Mouse (Mus musculus): Measurements from ENCODE around the gene Kcna2. TPM values are rescaled to one million over a fixed set of nuclear protein-coding genes. Genes with fewer than 3 reads are reported as not detected.

The Kcna2 gene
- total RNA-seq (2015; ENCODE audit: low replicate concordance) (2.1 and 2.5 TPM in 2 replicates), total RNA-seq (2017; ENCODE audit: low replicate concordance) (0.61 and 1.5 TPM in 2 replicates)

DNA sequence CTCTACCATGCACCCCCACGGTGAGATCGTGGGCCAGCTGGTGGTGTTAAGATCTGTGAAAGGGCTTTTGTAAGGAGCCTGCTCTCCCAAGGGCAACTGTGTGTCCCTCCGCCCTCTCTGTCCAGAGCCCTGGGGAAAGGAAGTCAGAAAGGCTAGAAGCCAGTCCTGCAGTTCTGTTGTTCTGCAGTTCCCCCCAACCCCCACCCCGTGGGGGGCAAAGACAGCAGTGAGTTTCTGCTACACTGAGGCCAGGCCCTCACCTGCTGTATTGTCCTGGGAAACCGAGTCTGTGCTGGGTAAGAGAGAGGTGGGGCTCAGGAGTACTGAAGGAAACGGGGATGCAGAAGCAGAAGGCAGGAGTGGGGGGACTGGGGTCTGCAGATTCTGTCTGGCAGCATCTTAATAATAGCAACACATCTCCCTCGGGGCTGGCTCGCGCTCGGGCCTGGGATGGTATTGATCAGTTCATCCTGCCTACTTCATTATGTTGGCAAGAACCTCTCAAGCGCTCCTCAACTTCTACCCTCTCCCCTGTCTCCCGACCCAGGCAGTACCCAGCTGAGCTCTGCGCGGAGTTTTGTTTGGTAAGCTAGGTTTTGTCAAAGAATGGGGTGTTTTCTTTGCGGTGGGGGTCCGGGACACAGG, at the start of gene Kcna2:
Gene Kcna2, plus strand, starts transcription at position 336 of the 645 bp plus-strand sequence.
- no peak for ATAC-seq (replicated peaks; ENCODE audit: low FRiP score, poor library complexity, severe bottlenecking)

DNA sequence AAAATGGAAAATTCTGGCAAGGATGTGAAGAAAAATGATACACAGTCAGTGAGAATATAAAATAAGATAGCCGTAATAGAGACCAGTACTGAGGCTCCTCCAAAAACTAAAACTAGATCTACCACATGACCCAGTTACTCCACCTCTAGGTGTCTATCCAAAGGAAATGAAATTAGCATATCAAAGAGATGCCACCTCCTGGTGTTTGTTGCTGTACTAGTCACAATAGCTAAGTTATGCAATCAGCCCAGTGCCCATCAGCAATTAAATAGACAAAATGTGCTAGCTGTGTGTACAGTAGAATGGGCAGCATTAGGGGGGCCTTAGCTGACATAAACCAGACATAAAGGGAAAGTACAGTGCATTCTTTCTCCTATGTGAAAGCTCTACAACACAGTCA, 39.5 kb upstream of the Kcna2 start:
- ATAC-seq (replicated peaks; ENCODE audit: low FRiP score, poor library complexity, severe bottlenecking): no peak

DNA sequence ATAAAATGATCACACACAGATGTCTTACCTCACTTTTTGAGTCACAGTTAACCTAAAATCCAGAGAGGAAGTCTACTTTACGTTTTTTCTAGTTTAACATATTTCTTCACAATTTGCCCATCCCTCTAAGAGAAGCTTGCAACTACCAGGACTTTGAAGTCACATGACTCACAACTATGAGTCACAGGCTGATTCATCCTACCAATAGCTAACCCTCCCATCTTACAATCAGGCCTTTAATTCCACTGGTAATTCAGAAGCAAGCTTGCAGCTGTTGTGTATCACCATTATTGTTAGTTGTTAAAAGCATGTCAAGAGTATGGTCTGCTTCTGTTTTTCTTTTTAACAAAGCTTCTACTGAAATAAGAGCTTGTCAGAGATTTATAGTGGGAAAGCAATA, 38.2 kb upstream of the Kcna2 start:
- no peak for ATAC-seq (replicated peaks; ENCODE audit: low FRiP score, poor library complexity, severe bottlenecking)

DNA sequence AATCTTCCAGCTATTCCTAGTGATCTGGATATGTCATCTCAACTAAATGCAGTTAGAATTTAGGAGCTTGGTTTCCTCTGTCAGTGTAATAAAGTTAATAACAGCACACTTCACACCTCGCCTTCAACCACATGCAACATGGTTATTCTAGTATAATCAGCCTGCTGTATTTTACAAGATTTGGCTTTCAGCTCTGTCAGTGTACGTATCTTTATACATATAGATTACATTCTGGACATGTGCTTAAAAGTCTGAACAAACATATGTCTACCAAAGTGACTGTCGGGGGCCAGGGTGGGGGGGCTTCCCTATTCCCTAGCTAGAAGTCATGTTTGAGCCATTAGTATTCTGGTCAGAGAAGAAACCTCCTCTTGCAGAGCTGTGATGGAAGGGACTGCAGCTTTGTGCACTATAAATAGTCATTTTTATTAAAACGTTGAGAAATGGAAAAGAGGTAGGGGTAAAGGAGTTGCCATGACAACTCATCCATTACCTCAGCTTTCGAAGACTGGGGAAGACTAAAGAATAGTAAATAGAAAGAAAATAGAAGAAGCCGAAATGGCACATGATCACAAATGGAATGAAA, 35.3 kb upstream of the Kcna2 start:
- no peak for ATAC-seq (replicated peaks; ENCODE audit: low FRiP score, poor library complexity, severe bottlenecking)

DNA sequence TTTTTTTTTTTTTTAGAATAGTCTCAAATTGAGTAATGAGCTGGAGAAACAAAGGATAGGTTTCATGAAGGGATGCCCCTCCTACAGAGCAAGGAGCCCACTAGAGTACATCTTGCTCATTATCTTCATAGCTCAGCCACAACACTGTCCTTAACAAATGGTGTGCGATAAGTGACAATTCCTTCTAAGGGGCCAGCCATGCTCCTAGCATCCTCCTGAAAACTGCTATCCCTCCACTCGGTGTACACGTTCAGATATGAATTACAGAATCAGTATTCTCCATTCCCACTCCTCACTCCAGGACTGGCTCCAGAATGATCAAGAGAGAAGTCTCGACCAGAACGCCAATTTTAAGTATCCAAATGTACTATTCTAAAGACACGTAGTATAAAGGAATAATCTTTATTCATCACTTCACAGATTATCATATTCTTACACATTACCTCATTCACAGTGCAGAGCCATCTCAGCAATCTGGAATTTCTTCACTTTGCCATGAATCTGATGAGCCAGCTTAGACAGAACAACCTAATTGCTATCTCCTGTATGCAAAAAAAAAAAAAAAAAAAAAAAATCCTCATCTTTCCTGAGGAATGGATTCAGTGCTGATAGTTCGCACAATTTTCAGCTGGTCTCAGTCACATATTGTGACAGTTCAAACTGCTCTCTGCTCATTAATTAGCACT, 34.6 kb upstream of the Kcna2 start:
- ATAC-seq (replicated peaks; ENCODE audit: low FRiP score, poor library complexity, severe bottlenecking): no peak

DNA sequence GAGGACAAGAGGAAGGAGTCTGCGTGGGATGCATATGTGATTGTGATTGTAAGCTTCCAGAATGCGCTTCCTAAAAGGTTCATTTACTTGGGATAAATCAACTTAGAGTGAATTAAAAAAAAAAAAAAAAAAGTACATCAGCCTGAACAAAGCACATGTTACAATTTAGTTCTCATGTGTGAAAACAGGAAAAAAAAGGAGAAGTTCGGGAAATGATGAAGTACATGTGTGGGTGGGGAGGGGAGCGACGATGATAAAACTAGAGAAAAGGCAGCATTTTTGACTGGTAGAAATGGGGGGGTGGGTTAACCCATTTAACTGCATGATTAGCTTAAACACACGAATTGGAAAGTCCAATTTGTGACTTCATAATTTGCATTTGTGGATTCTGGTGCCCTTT, 33.7 kb upstream of the Kcna2 start:
- no peak for ATAC-seq (replicated peaks; ENCODE audit: low FRiP score, poor library complexity, severe bottlenecking)

DNA sequence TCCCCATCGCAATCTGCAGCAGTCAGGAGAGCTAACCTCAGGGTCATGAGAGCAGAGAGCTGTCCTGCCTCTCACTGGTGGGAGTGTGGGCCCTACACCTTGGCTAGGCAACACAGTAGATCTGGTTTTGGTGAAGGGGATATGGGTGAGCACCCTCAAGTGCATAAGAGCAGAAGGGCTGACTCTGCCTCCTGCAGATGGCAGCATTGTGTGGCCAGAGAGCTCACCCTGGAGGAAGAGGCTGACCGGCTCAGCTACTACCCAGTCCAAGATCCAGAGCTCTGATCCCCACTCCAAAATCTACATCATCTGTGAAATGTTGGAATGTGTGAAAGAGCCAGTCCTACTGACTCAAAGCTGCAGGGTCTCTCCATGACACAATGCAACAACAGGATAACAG, 27.1 kb upstream of the Kcna2 start:
- ATAC-seq (replicated peaks; ENCODE audit: low FRiP score, poor library complexity, severe bottlenecking): no peak

DNA sequence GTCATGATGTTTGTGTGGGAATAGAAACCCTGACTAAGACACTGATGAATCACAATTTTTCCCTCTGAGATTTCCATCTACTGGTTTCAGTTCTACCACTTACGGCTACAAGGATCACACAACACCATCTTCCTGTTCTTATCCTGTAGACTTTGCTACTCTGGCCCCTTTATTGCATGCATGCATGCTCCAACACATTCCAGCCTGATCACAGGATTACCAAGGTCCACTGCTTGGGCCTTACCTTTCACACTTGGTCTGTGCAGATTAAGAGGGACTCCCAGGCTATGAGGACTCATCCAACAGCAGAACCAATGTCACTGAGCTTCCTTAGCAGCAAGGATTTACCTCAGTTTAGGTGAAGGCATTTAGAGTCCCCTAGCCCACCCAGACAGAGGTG, 25.2 kb upstream of the Kcna2 start:
- ATAC-seq (replicated peaks; ENCODE audit: low FRiP score, poor library complexity, severe bottlenecking): no peak

DNA sequence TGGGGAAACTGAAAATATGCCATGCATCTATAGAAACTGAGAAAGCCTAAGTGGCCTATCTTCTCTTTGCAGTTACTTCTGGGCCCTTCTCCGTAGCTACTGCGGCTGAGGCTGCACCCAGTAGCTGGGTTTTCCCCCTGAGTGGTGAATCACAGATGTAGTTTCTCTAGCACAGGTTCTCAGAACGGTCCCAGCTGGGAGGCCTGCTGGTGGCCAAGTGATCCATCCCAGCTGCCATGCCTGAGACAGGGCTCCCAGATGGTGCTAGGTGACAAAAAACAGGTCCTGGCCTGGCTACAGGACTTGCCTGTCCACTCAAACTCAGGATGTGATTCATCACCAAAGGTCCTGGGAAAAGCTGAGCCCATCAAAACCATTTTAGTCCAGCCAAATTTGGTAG, 24.3 kb upstream of the Kcna2 start:
- no peak for ATAC-seq (replicated peaks; ENCODE audit: low FRiP score, poor library complexity, severe bottlenecking)

DNA sequence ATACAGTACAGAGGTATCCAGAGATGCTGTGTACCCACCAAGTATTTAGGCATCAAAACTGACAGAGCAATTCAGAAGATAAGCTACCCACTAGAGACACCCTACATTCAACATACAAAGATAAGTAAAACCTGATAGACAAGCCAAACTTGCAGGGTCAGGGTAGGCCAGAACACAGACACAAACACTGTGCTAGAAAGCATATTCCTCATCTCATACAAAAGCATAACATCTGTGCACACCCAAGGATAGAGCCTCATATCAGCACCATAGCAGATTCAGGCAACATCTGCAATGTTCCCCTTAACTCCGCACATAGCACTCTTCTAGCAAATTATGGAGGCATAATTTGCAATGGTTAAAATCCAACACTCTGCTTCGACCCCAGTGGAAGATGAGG, 23.8 kb upstream of the Kcna2 start:
- ATAC-seq (replicated peaks; ENCODE audit: low FRiP score, poor library complexity, severe bottlenecking): no peak

DNA sequence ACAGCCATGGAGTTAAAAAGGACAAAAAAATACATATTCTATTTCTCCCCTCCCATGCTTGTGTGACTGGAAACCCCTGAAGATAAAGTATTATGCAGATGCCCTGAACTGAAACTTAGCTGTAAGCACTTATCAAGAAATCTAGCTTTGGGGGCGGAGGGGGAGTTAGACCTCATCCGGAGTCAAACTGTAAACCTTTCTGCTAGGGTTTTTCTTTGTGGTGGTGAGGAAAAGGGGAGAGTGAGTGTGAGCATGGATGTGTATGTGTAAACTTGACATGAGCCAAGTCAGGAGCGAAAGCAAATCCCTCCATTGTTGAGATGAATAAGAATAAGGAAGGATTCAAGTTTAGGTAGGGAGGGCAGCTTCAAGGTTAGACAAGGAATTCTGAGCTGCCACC, 20.1 kb upstream of the Kcna2 start:
- ATAC-seq (replicated peaks; ENCODE audit: low FRiP score, poor library complexity, severe bottlenecking): no peak

DNA sequence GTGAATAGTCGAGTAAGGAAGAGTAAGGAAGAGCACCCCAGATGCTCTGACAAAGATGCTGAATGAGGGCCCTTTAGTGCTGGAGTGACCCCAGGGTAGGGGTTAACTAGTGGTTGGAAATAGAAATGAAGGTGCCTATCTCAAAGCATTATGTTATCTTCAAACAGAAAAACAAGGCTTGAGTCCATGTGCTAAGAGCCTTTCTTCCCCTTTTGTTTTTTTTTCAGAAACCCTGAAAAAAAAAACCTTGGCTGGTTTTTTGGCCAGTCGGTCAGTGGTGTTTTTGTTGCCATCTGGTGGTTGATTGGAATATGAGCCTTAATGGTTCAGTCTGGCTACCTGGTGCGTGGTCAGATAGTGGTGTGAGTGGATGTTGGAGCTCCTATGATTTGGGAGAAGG, 19.7 kb upstream of the Kcna2 start:
- no peak for ATAC-seq (replicated peaks; ENCODE audit: low FRiP score, poor library complexity, severe bottlenecking)

DNA sequence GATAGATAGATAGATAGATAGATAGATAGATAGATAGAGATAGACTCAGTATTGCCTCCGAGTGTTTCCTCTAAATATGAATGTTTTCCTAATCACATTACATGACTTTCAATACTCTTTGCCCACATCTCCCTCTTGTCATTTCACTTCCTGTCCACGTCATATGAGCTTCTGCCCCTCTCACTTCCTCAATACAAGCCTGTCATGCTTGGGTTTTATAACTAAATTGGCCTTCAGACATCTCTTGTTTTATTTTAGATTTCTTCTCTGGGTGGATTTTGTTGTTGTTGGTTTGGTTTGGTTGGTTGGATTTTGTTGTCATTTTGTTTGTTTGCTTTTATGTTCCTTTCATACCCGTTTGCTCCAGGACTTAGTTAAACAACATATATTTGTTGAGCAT, 16.4 kb upstream of the Kcna2 start:
- ATAC-seq (replicated peaks; ENCODE audit: low FRiP score, poor library complexity, severe bottlenecking): no peak

DNA sequence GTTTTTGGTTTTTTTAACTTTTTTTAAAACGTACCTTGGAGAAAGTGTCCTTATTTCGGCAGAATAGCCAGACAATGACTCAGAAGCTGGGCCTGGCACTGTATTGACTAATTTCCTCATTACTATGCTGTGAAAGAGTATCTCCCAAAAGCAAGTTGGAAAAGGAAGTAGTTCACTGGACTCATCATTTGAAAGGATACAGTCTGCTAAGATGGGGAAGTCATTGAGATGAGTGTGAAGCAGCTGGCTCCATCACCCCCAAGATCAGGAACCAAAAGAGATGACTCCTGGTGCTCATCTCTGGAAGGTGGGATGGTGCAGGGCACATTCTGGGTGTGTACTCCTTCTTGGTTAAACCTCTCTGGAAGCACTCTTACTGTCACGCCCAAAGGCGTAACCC, 13.5 kb upstream of the Kcna2 start:
- no peak for ATAC-seq (replicated peaks; ENCODE audit: low FRiP score, poor library complexity, severe bottlenecking)

DNA sequence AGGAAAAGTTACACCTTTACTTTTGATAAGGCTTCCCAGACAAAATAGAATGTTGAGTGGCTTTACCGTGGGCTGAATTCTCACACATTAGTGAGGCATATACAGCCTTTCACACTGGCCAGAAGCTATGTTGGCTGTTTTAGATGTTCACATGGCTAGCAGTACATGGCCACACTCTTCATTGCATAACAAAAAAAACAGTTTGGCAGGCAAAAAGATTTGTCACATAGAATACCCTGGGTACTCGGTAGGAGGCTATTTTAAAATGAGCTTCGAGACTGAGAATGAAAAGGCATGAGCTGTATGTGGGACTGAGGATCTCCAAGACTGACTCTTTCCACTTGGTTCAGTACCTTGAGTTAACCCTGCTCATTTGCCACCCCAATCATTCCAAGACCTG, 12.1 kb upstream of the Kcna2 start:
- ATAC-seq (replicated peaks; ENCODE audit: low FRiP score, poor library complexity, severe bottlenecking): no peak

DNA sequence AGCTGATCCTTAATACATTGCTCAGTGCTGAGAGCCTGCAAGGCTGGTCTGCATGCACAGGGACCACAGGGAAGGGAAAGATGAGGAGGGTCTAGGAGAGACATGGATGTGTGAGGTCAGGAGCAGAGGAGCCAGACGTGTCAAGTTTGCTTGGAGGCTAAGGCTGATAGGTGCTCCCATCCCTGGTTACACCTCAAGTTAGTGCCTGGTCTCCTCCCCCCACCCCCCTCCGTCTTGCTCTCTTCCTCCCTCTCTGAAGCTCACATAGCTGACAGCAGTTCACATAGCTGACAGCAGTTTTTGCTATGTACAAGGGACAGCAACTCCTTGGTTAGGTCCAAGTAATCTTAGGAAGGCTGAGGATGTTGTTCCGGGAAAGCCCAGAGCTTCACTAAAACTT, 11.5 kb upstream of the Kcna2 start:
- no peak for ATAC-seq (replicated peaks; ENCODE audit: low FRiP score, poor library complexity, severe bottlenecking)

DNA sequence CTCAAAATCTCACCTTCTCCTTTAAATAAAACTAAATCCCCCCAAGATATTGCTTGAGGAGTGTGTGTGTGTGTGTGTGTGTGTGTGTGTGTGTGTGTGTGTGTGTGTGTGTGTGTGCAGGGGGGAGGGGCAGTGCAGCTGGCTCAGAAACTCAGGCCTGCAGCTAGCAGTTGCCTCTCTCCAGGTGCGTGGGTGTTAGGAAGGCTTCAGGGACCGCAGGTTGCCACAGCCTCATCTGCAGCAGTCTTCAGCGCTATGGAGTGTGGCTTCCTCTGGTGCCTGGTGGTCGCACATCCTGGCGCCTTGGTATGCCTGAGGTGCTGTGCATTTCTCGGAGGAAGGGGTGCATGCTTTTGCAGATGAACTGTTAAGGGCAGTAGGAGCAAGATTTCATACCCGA, 10.9 kb upstream of the Kcna2 start:
- ATAC-seq (replicated peaks; ENCODE audit: low FRiP score, poor library complexity, severe bottlenecking): no peak

DNA sequence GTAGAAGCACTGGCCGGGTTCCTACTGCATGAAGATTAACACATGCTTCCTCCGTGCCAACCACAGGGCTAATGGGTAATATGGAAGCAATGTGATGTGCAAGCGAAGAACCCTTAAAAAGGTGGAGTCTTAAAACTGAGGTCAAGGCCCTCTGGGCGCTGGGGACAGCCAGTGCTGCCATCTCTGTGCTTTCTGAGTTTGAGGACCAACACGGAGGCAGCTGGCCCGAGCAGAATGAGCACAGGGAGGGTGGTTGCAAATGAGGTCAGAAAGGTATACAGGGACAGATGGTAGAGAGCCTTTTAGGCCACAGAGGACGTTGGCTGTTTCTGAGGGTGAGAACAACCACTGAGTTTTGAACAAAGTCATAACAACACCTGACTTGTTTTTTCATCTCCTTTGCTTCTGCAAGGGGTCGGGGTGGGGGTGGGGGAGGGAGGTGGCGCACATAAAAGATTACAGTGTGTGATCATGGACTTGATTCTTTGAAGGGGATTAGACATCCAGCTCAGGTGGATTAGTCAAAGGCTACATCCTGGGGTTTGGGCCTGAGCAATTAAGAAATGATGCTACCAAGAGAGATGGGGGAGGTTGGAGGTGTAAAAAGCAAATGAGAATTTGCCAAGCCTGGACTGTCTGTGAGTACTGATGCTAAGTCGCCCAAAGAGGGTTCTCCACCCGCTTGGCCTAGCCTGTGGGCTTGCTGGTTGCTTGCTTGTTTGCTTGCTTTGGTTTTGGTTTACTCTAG, 10.4 kb upstream of the Kcna2 start:
- ATAC-seq (replicated peaks; ENCODE audit: low FRiP score, poor library complexity, severe bottlenecking): no peak

DNA sequence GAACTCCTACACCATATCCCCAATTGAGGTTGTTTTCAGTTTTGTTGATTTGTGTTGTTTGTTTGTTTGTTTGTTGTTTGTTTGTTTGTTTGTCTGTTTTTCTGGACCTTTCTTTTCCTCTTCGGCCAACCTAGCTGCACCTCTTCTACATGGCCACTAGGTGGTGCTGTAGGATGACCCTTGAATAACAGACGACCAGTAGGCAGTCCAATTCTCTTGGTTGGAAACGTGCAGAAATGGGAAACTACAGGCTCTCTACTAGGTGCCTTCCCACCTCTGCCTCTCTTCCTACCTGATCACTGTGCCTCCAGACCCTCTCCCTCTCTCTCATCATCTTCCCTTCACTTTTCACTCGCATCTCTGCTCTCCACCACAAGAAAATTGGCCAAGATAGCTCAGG, 6.9 kb upstream of the Kcna2 start:
- ATAC-seq (replicated peaks; ENCODE audit: low FRiP score, poor library complexity, severe bottlenecking): no peak

DNA sequence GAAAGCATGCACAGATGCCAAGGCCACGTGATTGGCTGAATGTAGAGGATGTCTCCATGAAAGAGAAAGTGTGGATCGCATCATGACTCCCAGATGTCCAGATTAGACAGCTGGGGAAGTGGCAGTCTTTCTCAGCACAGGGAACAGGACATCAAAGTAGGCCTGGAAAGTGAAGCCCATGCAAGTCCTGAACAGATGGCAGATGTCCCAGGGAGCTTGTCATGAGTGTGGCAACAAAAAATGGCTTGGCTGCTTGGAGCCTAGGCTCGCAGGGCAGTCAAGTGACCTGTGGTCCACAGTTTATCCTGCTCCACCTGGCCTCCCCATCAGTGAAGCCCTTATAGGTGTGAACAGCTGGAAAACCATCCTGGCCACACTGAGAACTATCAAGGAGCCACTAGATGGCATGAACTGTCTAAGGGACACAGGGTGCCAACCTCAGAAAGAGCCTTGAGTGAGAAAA, 4.6 kb upstream of the Kcna2 start:
- no peak for ATAC-seq (replicated peaks; ENCODE audit: low FRiP score, poor library complexity, severe bottlenecking)

DNA sequence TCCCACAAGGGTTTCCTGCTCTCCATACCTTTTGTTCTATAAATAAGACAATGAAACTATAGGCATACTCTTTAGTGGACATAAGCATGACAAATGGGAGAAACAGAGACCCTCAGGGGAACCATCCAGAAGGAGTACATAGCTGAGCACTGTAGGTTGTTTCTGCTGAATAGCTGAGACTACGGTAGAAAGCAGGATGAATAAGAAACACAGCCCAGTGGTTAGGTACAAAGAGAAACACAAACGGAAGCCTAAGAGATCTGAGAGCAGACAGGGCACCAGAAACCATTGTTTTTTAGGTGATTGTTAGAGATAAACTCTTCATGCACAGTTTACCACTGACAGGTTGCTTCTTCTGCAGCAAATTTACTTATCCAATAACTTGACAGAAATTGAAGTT, 1.1 kb upstream of the Kcna2 start:
- ATAC-seq (replicated peaks; ENCODE audit: low FRiP score, poor library complexity, severe bottlenecking): no peak

Measured in erythroid progenitor cell, adult 5-6 weeks (primary cell).